Comparison of ENCODE assay signal across 30 mouse cellular contexts in genomic region chr3:129953296-129953695, GRCm38 (mm10). TPM values are rescaled to one million over a fixed set of nuclear protein-coding genes. Genes with fewer than 3 reads are reported as not detected.
DNase-seq lines count a peak whose midpoint lies in the region; ATAC-seq lines count a peak whose summit lies in the region.
"Had no signal": no experiment of that assay in that cellular context is flagged by ENCODE, and none has a peak within 500 bp of the region (broad histone marks: within the 10 kb centered on the region; RNA-seq: fewer than 3 reads in every experiment).

No protein-coding gene starts in this region.

- WGBS in hindbrain, embryonic 14.5 days = 95% methylated on average over 4 of the region's 4 CpGs

- no peak overlapping the region for H3K4me2 ChIP-seq in hindbrain, embryonic 14.5 days (replicated peaks)
- H3K4me2 ChIP-seq: embryonic facial prominence, embryonic 13.5 days; heart, embryonic 13.5 days; hindbrain, embryonic 12.5 days; intestine, embryonic 15.5 days had no signal

- H3K4me3 ChIP-seq in hindbrain, embryonic 14.5 days (replicated peaks; ENCODE audit: low read length) = no peak overlapping the region
- H3K4me3 ChIP-seq: embryonic facial prominence, embryonic 10.5 days; embryonic facial prominence, embryonic 13.5 days; forebrain, embryonic 10.5 days; gastrocnemius, adult 2 months; heart, adult 2 months; heart, embryonic 10.5 days; heart, embryonic 13.5 days; hindbrain, embryonic 12.5 days; intestine, embryonic 15.5 days had no signal

- no peaks in the 10 kb centered on the region for H3K4me1 ChIP-seq in hindbrain, embryonic 14.5 days (replicated peaks; ENCODE audit: control insufficient read depth, insufficient read depth, low read length)
- H3K4me1 ChIP-seq: embryonic facial prominence, embryonic 10.5 days; embryonic facial prominence, embryonic 13.5 days; forebrain, embryonic 10.5 days; heart, embryonic 10.5 days; heart, embryonic 13.5 days; hindbrain, embryonic 12.5 days; intestine, embryonic 15.5 days had no signal

- H3K9me3 ChIP-seq in hindbrain, embryonic 14.5 days (ENCODE audit: control insufficient read depth, low read length) = no peaks in the 10 kb centered on the region
- H3K9me3 ChIP-seq: embryonic facial prominence, embryonic 10.5 days; embryonic facial prominence, embryonic 13.5 days; heart, embryonic 10.5 days; heart, embryonic 13.5 days; hindbrain, embryonic 12.5 days; intestine, embryonic 15.5 days had no signal

- 0 out of 2 replicates have a peak, but pooled peaks have one; percentile 24 for ATAC-seq in common myeloid progenitor, adult 5-6 weeks (replicated peaks; ENCODE audit: low read depth, poor library complexity, severe bottlenecking)
- ATAC-seq in megakaryocyte, adult 5-6 weeks (ENCODE audit: poor library complexity, severe bottlenecking) = peak; percentile 33; the same call in 1 of the 2 replicates
- ATAC-seq in hindbrain, embryonic 14.5 days (ENCODE audit: low FRiP score) = no peak
- ATAC-seq: activated CD4-positive, CD25-positive, alpha-beta regulatory T cell, adult 4 months; forebrain, embryonic 14.5 days; forebrain, postnatal 0 days; hindbrain, embryonic 16.5 days; intestine, embryonic 15.5 days had no signal

- H3K27me3 ChIP-seq in hindbrain, embryonic 14.5 days (ENCODE audit: control insufficient read depth, insufficient read depth, low read length) = no peaks in the 10 kb centered on the region
- H3K27me3 ChIP-seq: embryonic facial prominence, embryonic 13.5 days; heart, embryonic 13.5 days; hindbrain, embryonic 12.5 days; intestine, embryonic 15.5 days had no signal

- intact Hi-C loops in heart, postnatal 14 days (cut with DNase I) = no loop called here
- intact Hi-C loops in left cerebral cortex, postnatal 10 days (cut with DNase I) = no loop called here

- no peaks in the 10 kb centered on the region for H3K36me3 ChIP-seq in hindbrain, embryonic 14.5 days (replicated peaks; ENCODE audit: control insufficient read depth, insufficient read depth)
- H3K36me3 ChIP-seq: embryonic facial prominence, embryonic 10.5 days; embryonic facial prominence, embryonic 13.5 days; forebrain, embryonic 10.5 days; heart, embryonic 10.5 days; heart, embryonic 13.5 days; hindbrain, embryonic 12.5 days; intestine, embryonic 15.5 days had no signal

- DNase-seq in heart, adult 11 months = peak; percentile 28
- no peak for DNase-seq in heart, postnatal 14 days
- no peak for DNase-seq in lung, postnatal 25 days (ENCODE audit: low spot score)
- no peak for DNase-seq in hindbrain, embryonic 14.5 days (ENCODE audit: low spot score)
- no peak for DNase-seq in cerebellum, postnatal 36 days
- DNase-seq in left cerebral cortex, postnatal 10 days (ENCODE audit: extremely low spot score in 1 of 2, low spot score in 2 of 2) = no peak
- DNase-seq: adrenal gland, postnatal 10 days; adrenal gland, postnatal 36 days; B cell, adult 2 months; cerebellum, adult 11-12 months; cerebellum, adult 9-10 months; cerebellum, postnatal 14 days; embryo, embryonic 11 days; forebrain, postnatal 0 days; gastrocnemius, adult 2 months; gastrocnemius, postnatal 14 days; heart, adult 2 months; kidney, adult 11 months had no signal

- H3K27ac ChIP-seq in hindbrain, embryonic 14.5 days = no peak overlapping the region
- H3K27ac ChIP-seq: embryonic facial prominence, embryonic 10.5 days; embryonic facial prominence, embryonic 13.5 days; forebrain, embryonic 10.5 days; gastrocnemius, adult 2 months; heart, adult 2 months; heart, embryonic 10.5 days; heart, embryonic 13.5 days; hindbrain, embryonic 12.5 days; intestine, embryonic 15.5 days had no signal

- H3K9ac ChIP-seq in hindbrain, embryonic 14.5 days = no peak overlapping the region
- H3K9ac ChIP-seq: embryonic facial prominence, embryonic 13.5 days; forebrain, postnatal 0 days; heart, embryonic 13.5 days; hindbrain, embryonic 12.5 days; intestine, embryonic 15.5 days had no signal

RNA-seq across cellular contexts. Expression of gene Mcub, which starts 16.7 kb away (rescaled TPM):
- 1 to 10 TPM; 2.2 to 2.6 TPM for total RNA-seq in heart, postnatal 14 days (2021)
- total RNA-seq in common myeloid progenitor, adult 5-6 weeks (2017) = 0.78 and 2.8 TPM in 2 replicates
- 102 and 117 TPM in 2 replicates for total RNA-seq in megakaryocyte, adult 5-6 weeks (2015)
- total RNA-seq in megakaryocyte, adult 5-6 weeks (2017) = 155 and 162 TPM in 2 replicates
- polyA plus RNA-seq in hindbrain, embryonic 14.5 days (2014; fragmentation: Nextera tagmentation; extraction: Ambion mirVana) = 5.2 and 5.4 TPM in 2 replicates
- 1 to 10 TPM; 1.8 to 3.3 TPM for total RNA-seq in left cerebral cortex, postnatal 10 days (2021)

RNA-seq across cellular contexts. Expression of gene Casp6, which starts 52.1 kb away (rescaled TPM):
- 10 to 100 TPM; 16.2 to 20.0 TPM for total RNA-seq in heart, postnatal 14 days (2021)
- total RNA-seq in common myeloid progenitor, adult 5-6 weeks (2017) = 12.3 and 19.0 TPM in 2 replicates
- total RNA-seq in megakaryocyte, adult 5-6 weeks (2015) = 24.6 and 32.3 TPM in 2 replicates
- 14.1 and 17.1 TPM in 2 replicates for total RNA-seq in megakaryocyte, adult 5-6 weeks (2017)
- polyA plus RNA-seq in hindbrain, embryonic 14.5 days (2014; fragmentation: Nextera tagmentation; extraction: Ambion mirVana) = 25.0 and 25.3 TPM in 2 replicates
- total RNA-seq in left cerebral cortex, postnatal 10 days (2021) = 1 to 10 TPM; 5.8 to 6.4 TPM

Comparison
In these comparisons a context has a peak if more than half of its experiments do, and no peak if none do; other contexts are left out.
1. RNA of gene Mcub, which starts 16.7 kb away (total RNA-seq): 102 to 162 TPM in megakaryocyte, adult 5-6 weeks; 1.8 to 3.3 TPM in left cerebral cortex, postnatal 10 days, 2.2 to 2.6 TPM in heart, postnatal 14 days and 0.78 to 2.8 TPM in common myeloid progenitor, adult 5-6 weeks; every median in the first group is over 10 times any median in the second.